Mouse (Mus musculus) left cerebral cortex, postnatal 4 days (tissue): ENCODE measurements around the gene 4930442H23Rik. TPM values are rescaled to one million over a fixed set of nuclear protein-coding genes. Genes with fewer than 3 reads are reported as not detected.

Source experiments
- DNase-seq: peaks from one replicate; pipeline ENCODE4 v3.0.0-alpha.2; 2022
- intact Hi-C: fragments of 180-260 bp; cut with DNase I; formaldehyde crosslinking; loops from one replicate; pipeline ENCODE4 v1.15.1; 2025
- total RNA-seq, 2 experiments: library from RNA; stranded (reverse); gene quantifications; 2 replicates each; pipeline ENCODE4 v1.2.3; 2021

Gene 4930442H23Rik
- total RNA-seq, 2 experiments from 2014 or later = not detected

GRCm38 (mm10) chr10:81134966-81135681, 48.5 kb downstream of the 4930442H23Rik start, which contains the start of gene Zbtb7a:
TSS of gene Zbtb7a (plus strand) at chr10:81135220.
- peak; percentile 45 for DNase-seq
- intact Hi-C loops = no loop called here

GRCm38 (mm10) chr10:81134181-81134587, 49.5 kb downstream of the 4930442H23Rik start:
- DNase-seq = no peak
- intact Hi-C loops = no loop called here

Other genes starting within 250 kb of the 4930442H23Rik start
- gene Gng7, start 168.9 kb downstream of the 4930442H23Rik start, total RNA-seq = 100 to 1,000 TPM in 1 of 2 experiments, 10 to 100 TPM in 1; 96.7 to 106 TPM
- gene Diras1, start 158.2 kb downstream of the 4930442H23Rik start, total RNA-seq = 100 to 1,000 TPM; 104 to 111 TPM
- gene Slc39a3, start 146.4 kb downstream of the 4930442H23Rik start, total RNA-seq = 10 to 100 TPM; 57.8 to 59.8 TPM
- gene Sgta, start 123.7 kb downstream of the 4930442H23Rik start, total RNA-seq = 100 to 1,000 TPM; 193 to 199 TPM
- gene Thop1, start 113.8 kb downstream of the 4930442H23Rik start, total RNA-seq = 10 to 100 TPM; 53.6 to 56.5 TPM
- under 1 TPM; 0.22 to 0.60 TPM for gene Creb3l3, start 85.0 kb downstream of the 4930442H23Rik start, total RNA-seq
- 100 to 1,000 TPM; 153 to 167 TPM for gene Map2k2, start 77.9 kb downstream of the 4930442H23Rik start, total RNA-seq
- 10 to 100 TPM; 23.3 to 24.7 TPM for gene Zbtb7a, start 48.6 kb downstream of the 4930442H23Rik start, total RNA-seq
- 10 to 100 TPM; 29.6 to 30.4 TPM for gene Pias4, start 15.9 kb downstream of the 4930442H23Rik start, total RNA-seq
- gene Eef2, start 7.2 kb downstream of the 4930442H23Rik start, total RNA-seq = 1,000 to 10,000 TPM; 1,312 to 1,322 TPM
- 10 to 100 TPM; 62.7 to 62.9 TPM for gene Dapk3, start 844 bp downstream of the 4930442H23Rik start, total RNA-seq
- gene Nmrk2, start 18.2 kb upstream of the 4930442H23Rik start, total RNA-seq = under 1 TPM in 1 of 2 experiments, not detected in 1; 0.44 TPM
- 100 to 1,000 TPM; 195 to 206 TPM for gene Atcay, start 47.0 kb upstream of the 4930442H23Rik start, total RNA-seq
- gene Zfr2, start 49.3 kb upstream of the 4930442H23Rik start, total RNA-seq = 10 to 100 TPM; 65.2 to 66.0 TPM
- 100 to 1,000 TPM; 132 to 140 TPM for gene Matk, start 69.1 kb upstream of the 4930442H23Rik start, total RNA-seq
- 10 to 100 TPM; 41.9 to 50.6 TPM for gene Mrpl54, start 83.1 kb upstream of the 4930442H23Rik start, total RNA-seq
- gene Apba3, start 83.1 kb upstream of the 4930442H23Rik start, total RNA-seq = 10 to 100 TPM; 22.6 to 28.2 TPM
- gene Tjp3, start 107.7 kb upstream of the 4930442H23Rik start, total RNA-seq = 1 to 10 TPM; 5.4 to 6.1 TPM
- gene Pip5k1c, start 109.1 kb upstream of the 4930442H23Rik start, total RNA-seq = 100 to 1,000 TPM; 295 to 304 TPM
- gene Cactin, start 137.3 kb upstream of the 4930442H23Rik start, total RNA-seq = 10 to 100 TPM; 26.5 to 26.9 TPM
- 1 to 10 TPM; 1.6 to 2.0 TPM for gene Tbxa2r, start 144.9 kb upstream of the 4930442H23Rik start, total RNA-seq
- gene Gipc3, start 159.4 kb upstream of the 4930442H23Rik start, total RNA-seq = under 1 TPM; 0.12 to 0.28 TPM
- 10 to 100 TPM; 23.5 to 26.8 TPM for gene Hmg20b, start 166.6 kb upstream of the 4930442H23Rik start, total RNA-seq
- gene Mfsd12, start 173.6 kb upstream of the 4930442H23Rik start, total RNA-seq = 10 to 100 TPM; 29.6 to 29.7 TPM
- gene 4930404N11Rik, start 182.0 kb upstream of the 4930442H23Rik start, total RNA-seq = 1 to 10 TPM; 1.3 to 1.4 TPM
- 100 to 1,000 TPM; 109 to 112 TPM for gene Fzr1, start 194.7 kb upstream of the 4930442H23Rik start, total RNA-seq
- gene Dohh, start 200.6 kb upstream of the 4930442H23Rik start, total RNA-seq = 10 to 100 TPM; 58.8 to 61.5 TPM
- gene Gm48551, start 200.6 kb upstream of the 4930442H23Rik start, total RNA-seq = 1 to 10 TPM; 3.7 to 4.4 TPM
- gene Gm48552, start 205.2 kb upstream of the 4930442H23Rik start, total RNA-seq = 1 to 10 TPM; 2.7 to 5.9 TPM
- 1 to 10 TPM; 1.5 to 2.3 TPM for gene Smim24, start 209.2 kb upstream of the 4930442H23Rik start, total RNA-seq